Mouse (Mus musculus): ENCODE results near the gene Rbms3. TPM values are rescaled to one million over a fixed set of nuclear protein-coding genes. Genes with fewer than 3 reads are reported as not detected.

The Rbms3 gene
- polyA plus RNA-seq, 1 experiment = 1.6 TPM

- no peak overlapping the region for H3K4me3 ChIP-seq (replicated peaks; ENCODE audit: control insufficient read depth, low read depth, low read length)
- WGBS = 80% methylated on average over 2 of the region's 2 CpGs
- H3K27ac ChIP-seq (ENCODE audit: control insufficient read depth, insufficient read depth, low read depth, low read length, poor library complexity) = no peak overlapping the region
- no peaks in the 10 kb centered on the region for H3K4me1 ChIP-seq (ENCODE audit: control insufficient read depth, insufficient read depth, low read length)
- TF ChIP-seq CTCF (IDR thresholded peaks at IDR 0.05; ENCODE audit: control insufficient read depth, insufficient read depth, low read length) = no peak
- no peak for TF ChIP-seq POLR2A (IDR thresholded peaks at IDR 0.05; ENCODE audit: borderline replicate concordance, control insufficient read depth, low read depth, low read length)
Observed at GRCm38 (mm10) chr9:117412584-117412983, 217.1 kb downstream of the Rbms3 start.

DNA sequence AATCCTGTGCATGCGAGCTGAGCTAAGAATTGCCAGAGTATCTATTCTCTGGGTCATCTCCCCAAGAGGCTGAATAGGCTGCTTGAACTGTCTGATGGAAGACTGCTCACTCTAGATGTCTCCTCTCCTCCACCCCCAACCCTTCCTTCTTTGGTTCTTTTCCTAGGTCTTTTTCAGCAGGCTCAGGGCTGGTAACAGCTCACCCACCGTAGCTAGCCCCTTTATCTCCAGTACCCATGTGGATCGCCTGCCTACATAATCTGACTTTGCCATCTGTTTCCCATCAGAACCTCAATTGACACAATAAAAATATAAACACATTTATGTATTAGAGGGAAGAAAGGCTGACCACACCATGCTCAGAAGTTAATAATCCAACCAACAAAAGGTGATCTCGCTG lies 225.1 kb downstream of the Rbms3 start:
- WGBS = 42% methylated on average over 4 of the region's 4 CpGs
- H3K4me3 ChIP-seq (replicated peaks; ENCODE audit: control insufficient read depth, low read depth, low read length) = no peak overlapping the region
- TF ChIP-seq POLR2A (IDR thresholded peaks at IDR 0.05; ENCODE audit: borderline replicate concordance, control insufficient read depth, low read depth, low read length) = no peak
- TF ChIP-seq CTCF (IDR thresholded peaks at IDR 0.05; ENCODE audit: control insufficient read depth, insufficient read depth, low read length) = no peak
- H3K4me1 ChIP-seq (ENCODE audit: control insufficient read depth, insufficient read depth, low read length) = no peaks in the 10 kb centered on the region
- H3K27ac ChIP-seq (ENCODE audit: control insufficient read depth, insufficient read depth, low read depth, low read length, poor library complexity) = no peak overlapping the region

DNA sequence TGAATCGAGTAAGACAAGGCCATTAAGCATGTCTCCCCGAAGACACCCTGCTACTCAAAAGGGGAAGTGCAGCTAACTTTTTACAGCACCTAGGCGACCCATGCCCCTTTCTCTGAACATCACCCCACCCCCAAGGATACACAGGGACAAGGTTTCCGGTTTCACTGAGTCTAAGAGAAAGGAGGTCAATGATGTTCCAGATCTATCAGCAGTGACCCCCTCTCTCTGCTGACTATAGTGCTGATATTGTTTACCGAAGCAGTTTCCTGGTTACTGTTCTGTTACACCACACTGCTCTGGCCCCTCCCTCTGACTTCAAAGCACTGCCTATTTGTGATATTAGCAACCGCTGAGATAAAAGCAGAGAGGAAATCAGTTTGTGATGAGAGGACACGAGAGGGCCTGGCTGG lies 229.4 kb downstream of the Rbms3 start:
- H3K27ac ChIP-seq (ENCODE audit: control insufficient read depth, insufficient read depth, low read depth, low read length, poor library complexity) = no peak overlapping the region
- H3K4me1 ChIP-seq (ENCODE audit: control insufficient read depth, insufficient read depth, low read length) = no peaks in the 10 kb centered on the region
- TF ChIP-seq POLR2A (IDR thresholded peaks at IDR 0.05; ENCODE audit: borderline replicate concordance, control insufficient read depth, low read depth, low read length) (no peak), CTCF (IDR thresholded peaks at IDR 0.05; ENCODE audit: control insufficient read depth, insufficient read depth, low read length) (no peak)
- no peak overlapping the region for H3K4me3 ChIP-seq (replicated peaks; ENCODE audit: control insufficient read depth, low read depth, low read length)
- WGBS = under 1% methylated on average over 7 of the region's 7 CpGs

DNA sequence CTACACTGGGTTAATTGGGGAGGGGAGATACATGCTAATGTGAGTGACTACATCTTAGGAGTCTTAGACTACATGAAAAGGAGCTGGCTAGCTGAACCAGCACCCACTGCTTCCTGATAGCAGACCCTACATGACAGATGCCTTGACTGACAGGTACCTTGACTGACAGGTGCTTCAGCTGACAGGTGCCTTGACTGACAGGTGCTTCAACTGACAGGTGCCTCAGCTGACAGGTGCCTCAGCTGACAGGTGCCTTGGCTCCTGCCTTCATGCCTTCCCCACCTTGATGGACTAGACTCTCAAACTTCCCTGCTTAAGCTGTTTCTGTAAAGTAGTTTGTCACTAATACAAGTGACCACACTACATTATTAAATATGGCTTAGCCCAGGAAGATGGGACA lies 232.6 kb downstream of the Rbms3 start:
- Histone ChIP-seq H3K4me3 (replicated peaks; ENCODE audit: control insufficient read depth, low read depth, low read length) (no peak overlapping the region), H3K4me1 (ENCODE audit: control insufficient read depth, insufficient read depth, low read length) (no peaks in the 10 kb centered on the region), H3K27ac (ENCODE audit: control insufficient read depth, insufficient read depth, low read depth, low read length, poor library complexity) (no peak overlapping the region)
- TF ChIP-seq CTCF (IDR thresholded peaks at IDR 0.05; ENCODE audit: control insufficient read depth, insufficient read depth, low read length) (no peak), POLR2A (IDR thresholded peaks at IDR 0.05; ENCODE audit: borderline replicate concordance, control insufficient read depth, low read depth, low read length) (no peak)

GRCm38 (mm10) chr9:117396586-117396985 lies 233.1 kb downstream of the Rbms3 start:
- Histone ChIP-seq H3K4me1 (ENCODE audit: control insufficient read depth, insufficient read depth, low read length) (no peaks in the 10 kb centered on the region), H3K27ac (ENCODE audit: control insufficient read depth, insufficient read depth, low read depth, low read length, poor library complexity) (no peak overlapping the region), H3K4me3 (replicated peaks; ENCODE audit: control insufficient read depth, low read depth, low read length) (no peak overlapping the region)
- TF ChIP-seq POLR2A (IDR thresholded peaks at IDR 0.05; ENCODE audit: borderline replicate concordance, control insufficient read depth, low read depth, low read length) = no peak
- no peak for TF ChIP-seq CTCF (IDR thresholded peaks at IDR 0.05; ENCODE audit: control insufficient read depth, insufficient read depth, low read length)
- 87% methylated on average over 8 of the region's 8 CpGs for WGBS

- WGBS = 64% methylated on average over 18 of the region's 18 CpGs
- Histone ChIP-seq H3K27ac (ENCODE audit: control insufficient read depth, insufficient read depth, low read depth, low read length, poor library complexity) (no peak overlapping the region), H3K4me1 (ENCODE audit: control insufficient read depth, insufficient read depth, low read length) (no peaks in the 10 kb centered on the region), H3K4me3 (replicated peaks; ENCODE audit: control insufficient read depth, low read depth, low read length) (no peak overlapping the region)
- TF ChIP-seq POLR2A (IDR thresholded peaks at IDR 0.05; ENCODE audit: borderline replicate concordance, control insufficient read depth, low read depth, low read length) = no peak
- TF ChIP-seq CTCF (IDR thresholded peaks at IDR 0.05; ENCODE audit: control insufficient read depth, insufficient read depth, low read length) = no peak
Observed at GRCm38 (mm10) chr9:117393626-117394525, 235.8 kb downstream of the Rbms3 start.

DNA sequence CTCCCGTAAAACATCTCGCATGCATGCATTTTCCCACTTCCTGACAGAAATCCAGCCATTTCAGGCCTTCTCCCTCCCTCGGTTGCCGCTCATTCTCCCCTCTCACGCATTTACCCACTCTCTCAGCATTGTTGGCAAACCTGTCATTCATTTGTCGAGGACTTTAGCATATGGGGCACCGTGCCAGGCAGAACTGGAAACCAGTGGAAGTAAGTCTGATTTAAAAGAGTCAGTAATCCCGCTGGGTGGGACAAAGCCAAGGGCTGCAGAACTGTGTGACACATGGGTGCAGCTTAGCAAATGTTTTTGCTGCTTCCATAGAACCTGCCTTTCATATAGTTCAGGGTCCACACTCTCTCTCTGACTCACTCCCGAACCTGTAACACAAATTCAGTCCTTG lies 241.7 kb downstream of the Rbms3 start:
- WGBS = 77% methylated on average over 9 of the region's 9 CpGs
- H3K4me1 ChIP-seq (ENCODE audit: control insufficient read depth, insufficient read depth, low read length) = no peaks in the 10 kb centered on the region
- H3K4me3 ChIP-seq (replicated peaks; ENCODE audit: control insufficient read depth, low read depth, low read length) = no peak overlapping the region
- no peak for TF ChIP-seq POLR2A (IDR thresholded peaks at IDR 0.05; ENCODE audit: borderline replicate concordance, control insufficient read depth, low read depth, low read length)
- TF ChIP-seq CTCF (IDR thresholded peaks at IDR 0.05; ENCODE audit: control insufficient read depth, insufficient read depth, low read length) = no peak
- no peak overlapping the region for H3K27ac ChIP-seq (ENCODE audit: control insufficient read depth, insufficient read depth, low read depth, low read length, poor library complexity)

- Histone ChIP-seq H3K4me1 (ENCODE audit: control insufficient read depth, insufficient read depth, low read length) (no peaks in the 10 kb centered on the region), H3K27ac (ENCODE audit: control insufficient read depth, insufficient read depth, low read depth, low read length, poor library complexity) (no peak overlapping the region), H3K4me3 (replicated peaks; ENCODE audit: control insufficient read depth, low read depth, low read length) (no peak overlapping the region)
- no peak for TF ChIP-seq POLR2A (IDR thresholded peaks at IDR 0.05; ENCODE audit: borderline replicate concordance, control insufficient read depth, low read depth, low read length)
- no peak for TF ChIP-seq CTCF (IDR thresholded peaks at IDR 0.05; ENCODE audit: control insufficient read depth, insufficient read depth, low read length)
- WGBS = 80% methylated on average over 5 of the region's 5 CpGs
Observed at GRCm38 (mm10) chr9:117380876-117381275, 248.8 kb downstream of the Rbms3 start.

All from bone marrow, adult 2 months (tissue).